Mouse (Mus musculus): Measurements from ENCODE around the gene Tpd52l2.

The Tpd52l2 gene

GRCm38 (mm10) chr2:181537444-181538047 is 40.6 kb downstream of the Tpd52l2 start:
- DNase-seq (ENCODE audit: low spot score) = no peak

DNA sequence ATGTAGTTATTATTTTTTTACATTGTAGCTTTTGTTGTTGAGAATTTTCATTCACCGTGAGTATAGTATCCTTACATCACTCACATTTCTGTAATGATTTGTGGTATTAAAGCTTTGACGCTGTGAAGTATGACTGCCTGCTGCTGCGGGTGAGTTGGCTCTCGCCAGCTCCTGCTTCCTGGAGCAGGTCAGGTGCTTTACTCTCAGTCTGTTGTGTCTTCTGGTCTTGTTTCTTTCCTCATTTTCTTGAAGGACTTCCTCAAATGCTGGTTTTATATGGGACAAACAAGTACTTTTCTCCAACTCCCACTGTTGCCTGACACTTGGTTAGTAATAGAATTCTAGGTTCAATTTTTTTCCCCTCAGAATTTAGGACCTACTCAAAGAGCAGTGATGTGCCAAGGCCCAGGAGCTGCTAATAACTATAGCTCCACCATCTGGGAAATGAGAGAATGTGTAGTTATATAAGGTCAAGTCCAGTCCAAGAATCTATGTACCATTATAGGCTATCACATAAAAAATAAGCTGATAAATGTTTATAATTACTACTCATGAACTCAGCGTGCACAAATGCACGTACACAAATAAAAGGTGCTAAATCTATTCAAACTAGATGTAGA is 44.9 kb downstream of the Tpd52l2 start:
- DNase-seq (ENCODE audit: low spot score) = no peak

- no peak for DNase-seq (ENCODE audit: low spot score)
Observed at GRCm38 (mm10) chr2:181546142-181546541, 49.2 kb downstream of the Tpd52l2 start.

DNA sequence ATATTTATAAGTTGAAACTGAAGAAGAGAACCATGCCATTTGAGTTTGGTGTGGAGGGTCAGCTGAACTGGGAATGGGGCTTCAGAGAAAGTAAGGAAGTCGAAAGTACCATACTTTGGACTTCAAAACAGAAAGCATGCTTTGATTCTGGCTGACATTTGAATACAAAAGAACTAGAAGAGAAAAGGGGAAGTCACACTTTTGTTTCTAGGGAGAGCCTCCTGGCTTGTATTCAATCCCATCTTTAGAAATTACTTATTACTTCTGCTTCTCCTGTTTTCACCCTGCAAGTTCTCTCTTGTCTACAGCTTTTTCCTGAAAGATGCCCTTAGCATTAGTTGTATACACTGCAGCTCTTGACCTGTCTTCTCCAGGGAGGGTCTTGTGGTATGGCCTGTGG is 51.3 kb downstream of the Tpd52l2 start:
- no peak for DNase-seq (ENCODE audit: low spot score)

DNA sequence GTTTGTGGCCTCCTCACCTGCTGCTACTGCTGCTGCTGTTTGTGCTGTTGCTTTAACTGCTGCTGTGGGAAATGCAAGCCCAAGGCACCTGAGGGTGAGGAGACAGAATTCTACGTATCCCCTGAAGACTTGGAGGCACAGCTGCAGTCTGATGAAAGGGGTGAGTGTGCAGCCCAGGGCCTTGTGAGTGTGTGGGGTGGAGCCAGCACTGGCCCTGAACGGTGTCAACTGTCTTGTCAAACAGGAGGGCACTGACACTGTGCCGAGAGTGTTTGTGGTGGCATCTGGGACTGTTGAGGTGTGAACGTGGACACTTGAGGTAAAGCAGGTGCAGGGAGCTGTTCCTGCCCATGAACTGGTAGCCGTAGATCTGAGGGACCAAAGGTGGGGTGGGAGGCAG is 51.7 kb downstream of the Tpd52l2 start:
- DNase-seq (ENCODE audit: low spot score) = no peak

- DNase-seq (ENCODE audit: low spot score) = no peak
Observed at GRCm38 (mm10) chr2:181550233-181550632, 53.3 kb downstream of the Tpd52l2 start.

DNA sequence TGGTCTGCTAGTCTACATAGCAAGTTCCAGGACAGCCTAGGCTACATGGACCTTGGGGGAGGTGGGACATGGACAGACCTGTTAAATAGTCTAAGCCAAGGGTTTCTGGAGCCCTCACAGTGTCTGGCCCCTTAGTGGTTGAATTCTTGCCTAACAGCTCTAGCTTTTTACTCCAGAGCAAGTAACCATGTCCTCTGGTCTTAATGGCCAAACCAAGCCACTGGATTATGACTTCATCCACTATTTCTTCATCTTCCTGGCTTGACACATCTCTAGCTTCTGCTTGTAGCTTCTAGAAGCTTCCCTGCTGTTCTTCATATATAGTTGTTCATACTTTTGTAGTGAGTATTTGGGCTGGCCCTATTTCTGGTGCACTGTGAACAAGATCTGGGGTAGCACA is 56.8 kb downstream of the Tpd52l2 start:
- DNase-seq (ENCODE audit: low spot score) = no peak

GRCm38 (mm10) chr2:181567338-181567737 is 70.4 kb downstream of the Tpd52l2 start:
- DNase-seq (ENCODE audit: low spot score) = no peak

All from yolk sac, embryonic 10.5 days (tissue).